In the genomic region with DNA sequence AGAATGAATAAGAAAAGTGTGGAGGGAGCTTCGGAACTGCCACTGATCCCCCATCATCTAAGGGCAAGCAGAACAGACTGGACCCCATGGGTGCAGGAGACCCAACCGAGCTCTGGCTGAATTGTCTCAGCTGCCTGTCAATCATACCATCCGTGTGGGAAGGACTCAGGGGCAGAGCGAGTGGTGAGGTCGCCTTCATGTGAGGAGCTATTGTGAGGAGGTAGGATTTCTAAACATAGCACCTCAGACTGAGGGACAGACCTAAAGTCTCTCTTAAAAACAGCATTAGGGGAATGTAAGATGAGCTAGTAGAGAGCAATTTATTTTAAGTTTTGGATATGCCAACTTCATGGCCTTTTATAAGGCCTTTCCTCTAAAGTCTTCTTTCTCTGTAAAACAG, we compare ENCODE assay signal across 16 mouse cellular contexts.
DNase-seq lines count a peak whose midpoint lies in the region; ATAC-seq lines count a peak whose summit lies in the region.
"Had no signal": no experiment of that assay in that cellular context is flagged by ENCODE, and none has a peak within 500 bp of the region (broad histone marks: within the 10 kb centered on the region; RNA-seq: fewer than 3 reads in every experiment).

No protein-coding gene starts in this region.

- H3K36me3 ChIP-seq in embryonic facial prominence, embryonic 12.5 days: no peaks in the 10 kb centered on the region
- H3K36me3 ChIP-seq in embryonic facial prominence, embryonic 10.5 days (replicated peaks): no peaks in the 10 kb centered on the region
- no peaks in the 10 kb centered on the region for H3K36me3 ChIP-seq in heart, embryonic 15.5 days
- no peaks in the 10 kb centered on the region for H3K36me3 ChIP-seq in neural tube, embryonic 15.5 days
- no peaks in the 10 kb centered on the region for H3K36me3 ChIP-seq in forebrain, embryonic 15.5 days
- H3K36me3 ChIP-seq: forebrain, embryonic 10.5 days; hindbrain, embryonic 12.5 days; midbrain, embryonic 10.5 days had no signal

- 0 out of 2 replicates have a peak overlapping the region, but pooled peaks have one; percentile 54 for H3K27ac ChIP-seq in embryonic facial prominence, embryonic 12.5 days
- H3K27ac ChIP-seq in embryonic facial prominence, embryonic 10.5 days (replicated peaks): no peak overlapping the region
- peak overlapping the region; percentile 97 for H3K27ac ChIP-seq in heart, embryonic 15.5 days
- 0 out of 2 replicates have a peak overlapping the region, but pooled peaks have one; percentile 28 for H3K27ac ChIP-seq in neural tube, embryonic 15.5 days (replicated peaks)
- H3K27ac ChIP-seq in forebrain, embryonic 15.5 days (replicated peaks): no peak overlapping the region
- H3K27ac ChIP-seq: kidney, postnatal 0 days; liver, embryonic 14.5 days; midbrain, embryonic 10.5 days had no signal

- H3K4me1 ChIP-seq in embryonic facial prominence, embryonic 12.5 days: peaks cover 12% of the 10 kb centered on the region
- H3K4me1 ChIP-seq in embryonic facial prominence, embryonic 10.5 days: no peaks in the 10 kb centered on the region
- H3K4me1 ChIP-seq in heart, embryonic 15.5 days (replicated peaks): peaks cover 32% of the 10 kb centered on the region
- H3K4me1 ChIP-seq in neural tube, embryonic 15.5 days: peaks cover 14% of the 10 kb centered on the region
- peaks cover 35% of the 10 kb centered on the region for H3K4me1 ChIP-seq in forebrain, embryonic 15.5 days

- ATAC-seq in embryonic facial prominence, embryonic 12.5 days (ENCODE audit: insufficient number of reproducible peaks, insufficient read depth, low FRiP score, low TSS enrichment): no peak
- ATAC-seq in heart, embryonic 15.5 days (replicated peaks; ENCODE audit: insufficient number of reproducible peaks, insufficient read depth, low FRiP score, low read depth): peak; percentile 56; the same call in 1 of the 2 replicates
- ATAC-seq in neural tube, embryonic 15.5 days (ENCODE audit: low FRiP score): no peak
- ATAC-seq in granulocyte monocyte progenitor cell, adult 5-6 weeks (replicated peaks; ENCODE audit: poor library complexity, severe bottlenecking): no peak
- no peak for ATAC-seq in forebrain, embryonic 15.5 days (replicated peaks)

- 49% methylated on average over 5 of the region's 5 CpGs for WGBS in embryonic facial prominence, embryonic 12.5 days
- WGBS in embryonic facial prominence, embryonic 10.5 days: 56% methylated on average over 5 of the region's 5 CpGs
- 30% methylated on average over 5 of the region's 5 CpGs for WGBS in heart, embryonic 15.5 days
- WGBS in neural tube, embryonic 15.5 days: 77% methylated on average over 5 of the region's 5 CpGs
- WGBS in forebrain, embryonic 15.5 days: 49% methylated on average over 5 of the region's 5 CpGs

- no peak overlapping the region for H3K9ac ChIP-seq in embryonic facial prominence, embryonic 12.5 days
- H3K9ac ChIP-seq in heart, embryonic 15.5 days: no peak overlapping the region
- H3K9ac ChIP-seq in neural tube, embryonic 15.5 days (replicated peaks): no peak overlapping the region
- no peak overlapping the region for H3K9ac ChIP-seq in forebrain, embryonic 15.5 days (replicated peaks)
- H3K9ac ChIP-seq: hindbrain, embryonic 12.5 days; liver, embryonic 14.5 days had no signal

- DNase-seq in embryonic facial prominence, embryonic 10.5 days (ENCODE audit: low spot score): no peak
- DNase-seq in heart, postnatal 4 days: no peak
- no peak for DNase-seq in neural tube, embryonic 10.5 days (ENCODE audit: extremely low spot score, low spot score)
- DNase-seq: gastrocnemius, postnatal 14 days; layer of hippocampus, postnatal 36 days; thymus, adult 18-20 months had no signal

- H3K27me3 ChIP-seq in embryonic facial prominence, embryonic 12.5 days: no peaks in the 10 kb centered on the region
- no peaks in the 10 kb centered on the region for H3K27me3 ChIP-seq in embryonic facial prominence, embryonic 10.5 days (replicated peaks; ENCODE audit: low read depth, poor library complexity, severe bottlenecking)
- H3K27me3 ChIP-seq in heart, embryonic 15.5 days: no peaks in the 10 kb centered on the region
- H3K27me3 ChIP-seq in neural tube, embryonic 15.5 days (replicated peaks): no peaks in the 10 kb centered on the region
- H3K27me3 ChIP-seq in forebrain, embryonic 15.5 days: no peaks in the 10 kb centered on the region
- H3K27me3 ChIP-seq: hindbrain, embryonic 12.5 days had no signal

- no peaks in the 10 kb centered on the region for H3K9me3 ChIP-seq in embryonic facial prominence, embryonic 12.5 days
- H3K9me3 ChIP-seq in embryonic facial prominence, embryonic 10.5 days: no peaks in the 10 kb centered on the region
- H3K9me3 ChIP-seq in heart, embryonic 15.5 days (replicated peaks): no peaks in the 10 kb centered on the region
- H3K9me3 ChIP-seq in neural tube, embryonic 15.5 days (replicated peaks): no peaks in the 10 kb centered on the region
- H3K9me3 ChIP-seq in forebrain, embryonic 15.5 days: no peaks in the 10 kb centered on the region
- H3K9me3 ChIP-seq: forebrain, embryonic 10.5 days; hindbrain, embryonic 12.5 days; midbrain, embryonic 10.5 days had no signal

- H3K4me2 ChIP-seq in embryonic facial prominence, embryonic 12.5 days (replicated peaks): no peak overlapping the region
- H3K4me2 ChIP-seq in heart, embryonic 15.5 days: peak overlapping the region; percentile 32
- no peak overlapping the region for H3K4me2 ChIP-seq in neural tube, embryonic 15.5 days
- H3K4me2 ChIP-seq in forebrain, embryonic 15.5 days (replicated peaks): no peak overlapping the region
- H3K4me2 ChIP-seq: hindbrain, embryonic 12.5 days had no signal

- H3K4me3 ChIP-seq in embryonic facial prominence, embryonic 12.5 days: no peak overlapping the region
- no peak overlapping the region for H3K4me3 ChIP-seq in embryonic facial prominence, embryonic 10.5 days
- H3K4me3 ChIP-seq in heart, embryonic 15.5 days: no peak overlapping the region
- H3K4me3 ChIP-seq in neural tube, embryonic 15.5 days (replicated peaks): no peak overlapping the region
- no peak overlapping the region for H3K4me3 ChIP-seq in forebrain, embryonic 15.5 days
- H3K4me3 ChIP-seq: forebrain, embryonic 10.5 days; hindbrain, embryonic 12.5 days; midbrain, embryonic 10.5 days had no signal

Comparison
In these comparisons a context has a peak if more than half of its experiments do, and no peak if none do; other contexts are left out.
1. H3K27ac ChIP-seq: peak in embryonic facial prominence, embryonic 12.5 days (single experiment), heart, embryonic 15.5 days (single experiment) and neural tube, embryonic 15.5 days (single experiment); none in embryonic facial prominence, embryonic 10.5 days (single experiment) and forebrain, embryonic 15.5 days (single experiment).